Mouse (Mus musculus) spleen, adult 18-20 months (tissue): Measurements from ENCODE around the gene Pjvk.

Source experiments
- DNase-seq, 2 experiments: peaks; one replicate each; pipeline ENCODE4 v3.0.0; 2022; ENCODE audit warnings: mixed read lengths in 2 of 2

Pjvk gene

GRCm38 (mm10) chr2:76671641-76672040, 23.4 kb downstream of the Pjvk start:
- DNase-seq, result no peak

GRCm38 (mm10) chr2:76672134-76672745, 24.0 kb downstream of the Pjvk start:
- no peak for DNase-seq

GRCm38 (mm10) chr2:76672966-76673392, 24.7 kb downstream of the Pjvk start, which contains the start of gene Fkbp7:
TSS of gene Fkbp7 (minus strand) at chr2:76673116.
- DNase-seq, result peak; percentile 84 to 90

GRCm38 (mm10) chr2:76673472-76674081, 25.3 kb downstream of the Pjvk start:
- peak; percentile 43 to 69 for DNase-seq

GRCm38 (mm10) chr2:76674725-76675427, 26.6 kb downstream of the Pjvk start, which contains the start of gene Plekha3:
TSS of gene Plekha3 (plus strand) at chr2:76675281.
- peak; percentile 78 to 82 for DNase-seq

GRCm38 (mm10) chr2:76675451-76675850, 27.2 kb downstream of the Pjvk start:
- DNase-seq, result peak in 1 of 2 experiments; percentile 25

GRCm38 (mm10) chr2:76675949-76676348, 27.7 kb downstream of the Pjvk start:
- no peak for DNase-seq

GRCm38 (mm10) chr2:76676401-76677226, 28.3 kb downstream of the Pjvk start:
- DNase-seq, result no peak

GRCm38 (mm10) chr2:76682301-76682700, 34.0 kb downstream of the Pjvk start:
- DNase-seq, result no peak

- DNase-seq, result no peak
Observed at GRCm38 (mm10) chr2:76686986-76687385, 38.7 kb downstream of the Pjvk start.

GRCm38 (mm10) chr2:76687608-76688007, 39.3 kb downstream of the Pjvk start:
- no peak for DNase-seq

GRCm38 (mm10) chr2:76688162-76688561, 39.9 kb downstream of the Pjvk start:
- no peak for DNase-seq

GRCm38 (mm10) chr2:76690436-76691204, 42.3 kb downstream of the Pjvk start:
- DNase-seq, result no peak

GRCm38 (mm10) chr2:76693765-76694164, 45.5 kb downstream of the Pjvk start:
- no peak for DNase-seq

GRCm38 (mm10) chr2:76695290-76695689, 47.0 kb downstream of the Pjvk start:
- DNase-seq, result no peak

GRCm38 (mm10) chr2:76702188-76702587, 53.9 kb downstream of the Pjvk start:
- DNase-seq, result no peak

- DNase-seq, result no peak
Observed at GRCm38 (mm10) chr2:76702751-76703150, 54.5 kb downstream of the Pjvk start.

GRCm38 (mm10) chr2:76705655-76706054, 57.4 kb downstream of the Pjvk start:
- DNase-seq, result no peak
